Mouse (Mus musculus): Measurements from ENCODE around the gene Tbc1d10a. TPM values are rescaled to one million over a fixed set of nuclear protein-coding genes. Genes with fewer than 3 reads are reported as not detected.
A peak's percentile ranks its signal among the peaks of the same experiment; 100 is the strongest.
"Not testable (repeated sequence)": the region's sequence is repeated elsewhere in the genome, so short reads cannot be mapped to it uniquely, and the experiment has no call there.

Gene Tbc1d10a
- polyA plus RNA-seq, 1 experiment from 2014 or later: 42.3 TPM

DNA sequence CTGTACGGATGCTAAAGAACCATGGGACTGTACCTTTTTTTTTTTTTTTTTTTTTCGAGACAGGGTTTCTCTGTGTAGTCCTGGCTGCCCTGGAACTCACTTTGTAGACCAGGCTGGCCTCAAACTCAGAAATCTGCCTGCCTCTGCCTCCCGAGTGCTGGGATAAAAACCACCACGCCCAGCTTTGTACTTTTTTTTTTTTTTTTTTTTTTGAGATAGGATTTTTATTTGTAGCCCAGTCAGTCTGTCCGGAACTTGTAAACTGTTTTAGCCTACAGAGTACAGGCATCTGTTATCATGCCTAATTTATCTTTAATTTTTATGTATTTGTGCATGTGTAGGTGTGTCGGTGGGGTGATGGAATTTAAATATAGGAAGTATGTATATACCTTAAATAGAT, 1.1 kb upstream of the Tbc1d10a start:
- H3K4me1 ChIP-seq: peaks cover 30% of the 10 kb centered on the region
- peaks cover 27% of the 10 kb centered on the region for H3K36me3 ChIP-seq
- H3K9me3 ChIP-seq; H3K9ac ChIP-seq; H3K4me2 ChIP-seq (replicated peaks); H3K27me3 ChIP-seq; H3K4me3 ChIP-seq; H3K27ac ChIP-seq; ATAC-seq (ENCODE audit: low FRiP score, low read depth): not testable (repeated sequence)
- WGBS: 87% methylated on average over 6 of the region's 6 CpGs

DNA sequence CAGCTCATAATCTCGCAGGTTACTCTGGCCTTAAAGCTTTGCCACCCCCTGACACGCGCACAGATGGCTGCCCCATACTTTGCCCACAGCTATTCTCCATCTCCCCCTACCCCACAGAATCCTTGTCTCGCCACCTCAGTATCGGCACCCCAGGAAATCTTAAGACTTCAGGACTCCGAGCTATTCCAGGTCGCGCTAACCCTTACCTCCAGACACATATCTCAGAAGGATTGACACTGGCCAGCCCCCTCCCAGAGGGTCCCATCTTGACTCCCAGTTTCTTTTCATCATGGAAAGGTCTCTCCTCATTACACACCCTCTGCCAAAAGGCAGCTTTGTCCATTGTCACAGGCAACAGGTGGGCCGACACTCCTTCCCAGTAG, 720 bp downstream of the Tbc1d10a start:
- no peak for ATAC-seq (ENCODE audit: low FRiP score, low read depth)
- H3K4me1 ChIP-seq: peaks cover 47% of the 10 kb centered on the region
- peak overlapping the region; percentile 85 for H3K4me3 ChIP-seq
- H3K9me3 ChIP-seq: no peaks in the 10 kb centered on the region
- no peak overlapping the region for H3K27ac ChIP-seq
- peaks cover 9% of the 10 kb centered on the region for H3K36me3 ChIP-seq
- H3K4me2 ChIP-seq (replicated peaks): peak overlapping the region; percentile 91
- no peaks in the 10 kb centered on the region for H3K27me3 ChIP-seq
- 15% methylated on average over 9 of the region's 9 CpGs for WGBS
- peak overlapping the region; percentile 93 for H3K9ac ChIP-seq

DNA sequence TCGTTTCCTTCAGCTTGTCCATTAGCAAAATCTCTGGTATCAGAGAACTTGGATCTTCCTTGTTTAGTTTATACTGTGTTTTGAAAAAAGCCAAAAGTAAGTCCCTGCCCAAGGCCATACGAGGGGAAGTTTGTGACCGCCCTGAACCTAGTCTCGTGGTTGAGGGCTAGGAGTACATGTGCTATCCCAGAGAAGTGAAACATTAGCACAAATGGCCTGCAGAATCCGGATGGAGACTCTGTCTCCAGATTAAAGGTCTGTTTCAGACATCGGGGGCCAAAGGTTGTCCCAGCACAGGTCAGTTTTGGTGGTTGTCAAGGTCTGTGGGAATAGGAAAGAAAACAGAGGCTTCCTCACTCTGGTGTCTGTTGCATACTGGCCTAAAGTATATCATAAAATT, 2.6 kb downstream of the Tbc1d10a start:
- H3K4me2 ChIP-seq (replicated peaks): no peak overlapping the region
- ATAC-seq (ENCODE audit: low FRiP score, low read depth): no peak
- peaks cover 61% of the 10 kb centered on the region for H3K4me1 ChIP-seq
- no peaks in the 10 kb centered on the region for H3K9me3 ChIP-seq
- 85% methylated on average over 6 of the region's 6 CpGs for whole genome bisulfite sequencing
- no peak overlapping the region for H3K27ac ChIP-seq
- no peaks in the 10 kb centered on the region; the same call in 1 of the 2 replicates for H3K36me3 ChIP-seq
- no peak overlapping the region; the same call in 1 of the 2 replicates for H3K9ac ChIP-seq
- H3K4me3 ChIP-seq: no peak overlapping the region
- H3K27me3 ChIP-seq: no peaks in the 10 kb centered on the region

DNA sequence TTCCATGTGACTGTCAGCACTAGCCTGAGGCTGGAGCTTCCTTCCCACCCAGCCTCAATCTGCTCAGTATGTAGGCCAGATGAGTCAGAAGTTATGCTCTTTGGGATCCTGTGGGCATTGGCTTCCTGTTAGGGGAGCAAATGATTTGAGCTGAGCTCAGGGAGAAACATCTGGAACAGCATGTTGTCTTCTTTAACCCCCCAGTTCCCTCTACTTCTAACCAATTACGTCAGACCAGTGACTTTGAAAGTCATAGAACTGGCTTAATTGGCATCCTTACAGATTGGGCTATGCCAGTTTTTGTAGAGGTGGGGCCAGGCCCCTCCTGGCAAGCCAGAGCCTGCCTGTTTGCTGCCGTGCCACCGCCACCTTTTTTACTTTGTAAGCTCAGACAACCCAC, 4.1 kb downstream of the Tbc1d10a start:
- no peaks in the 10 kb centered on the region for H3K9me3 ChIP-seq
- no peak for ATAC-seq (ENCODE audit: low FRiP score, low read depth)
- H3K9ac ChIP-seq: no peak overlapping the region
- peaks cover 61% of the 10 kb centered on the region for H3K4me1 ChIP-seq
- H3K4me3 ChIP-seq: no peak overlapping the region
- H3K27me3 ChIP-seq: no peaks in the 10 kb centered on the region
- WGBS: 51% methylated on average over 3 of the region's 3 CpGs
- peak overlapping the region; percentile 87; the same call in 1 of the 2 replicates for H3K27ac ChIP-seq
- peak overlapping the region; percentile 27; the same call in 1 of the 2 replicates for H3K4me2 ChIP-seq (replicated peaks)
- no peaks in the 10 kb centered on the region; the same call in 1 of the 2 replicates for H3K36me3 ChIP-seq

DNA sequence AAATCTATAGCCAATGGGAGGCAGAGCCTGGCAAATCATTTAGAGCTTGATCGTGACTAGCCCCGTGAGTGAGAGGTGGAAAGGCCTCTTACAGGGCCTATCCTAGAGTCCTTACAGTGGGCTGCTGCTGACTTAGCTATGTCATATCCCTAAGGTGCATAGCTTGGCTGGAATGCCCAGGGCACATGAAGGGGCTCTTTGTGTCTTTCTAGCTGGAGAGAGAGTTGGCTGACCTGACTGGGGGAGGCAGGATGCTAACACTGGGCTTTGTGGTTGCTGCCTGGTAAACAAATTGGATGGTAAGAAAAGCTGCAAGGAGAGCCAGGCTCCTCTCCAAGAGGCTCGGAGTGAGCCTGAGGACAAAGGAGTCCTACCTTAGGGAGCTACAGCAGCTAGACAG, 6.2 kb downstream of the Tbc1d10a start:
- Histone ChIP-seq H3K27me3 (no peaks in the 10 kb centered on the region), H3K4me2 (replicated peaks) (peak overlapping the region; percentile 23), H3K9me3 (no peaks in the 10 kb centered on the region), H3K4me1 (peaks cover 63% of the 10 kb centered on the region), H3K27ac (peak overlapping the region; percentile 87), H3K9ac (no peak overlapping the region), H3K4me3 (no peak overlapping the region), H3K36me3 (no peaks in the 10 kb centered on the region; the same call in 1 of the 2 replicates)
- 56% methylated on average over 3 of the region's 3 CpGs for WGBS
- peak; percentile 50; the same call in 1 of the 2 replicates for ATAC-seq (ENCODE audit: low FRiP score, low read depth)

DNA sequence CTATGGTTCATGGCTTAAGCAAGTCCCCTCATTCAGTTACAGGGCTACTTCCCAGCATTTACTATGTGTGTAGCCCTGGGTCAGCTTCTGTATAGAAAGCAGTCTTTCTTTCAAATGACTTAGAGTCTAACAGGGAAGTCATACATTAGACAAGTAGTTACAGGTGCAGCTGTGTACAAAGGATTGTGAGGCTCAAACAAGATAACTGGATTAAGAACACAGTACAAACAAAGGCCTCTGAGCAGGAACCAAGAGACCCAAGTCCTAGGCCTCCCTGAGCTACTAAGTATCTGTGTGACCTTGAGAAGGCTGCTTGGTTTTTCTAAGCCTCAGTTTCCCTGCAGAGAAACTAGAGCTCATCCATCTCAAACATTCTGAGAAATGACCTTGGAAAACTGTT, 6.8 kb downstream of the Tbc1d10a start:
- Histone ChIP-seq H3K9ac (no peak overlapping the region), H3K4me2 (replicated peaks) (no peak overlapping the region), H3K27me3 (no peaks in the 10 kb centered on the region), H3K4me3 (no peak overlapping the region), H3K4me1 (peaks cover 56% of the 10 kb centered on the region), H3K36me3 (no peaks in the 10 kb centered on the region; the same call in 1 of the 2 replicates), H3K9me3 (no peaks in the 10 kb centered on the region), H3K27ac (peak overlapping the region; percentile 87; the same call in 1 of the 2 replicates)
- no peak for ATAC-seq (ENCODE audit: low FRiP score, low read depth)

DNA sequence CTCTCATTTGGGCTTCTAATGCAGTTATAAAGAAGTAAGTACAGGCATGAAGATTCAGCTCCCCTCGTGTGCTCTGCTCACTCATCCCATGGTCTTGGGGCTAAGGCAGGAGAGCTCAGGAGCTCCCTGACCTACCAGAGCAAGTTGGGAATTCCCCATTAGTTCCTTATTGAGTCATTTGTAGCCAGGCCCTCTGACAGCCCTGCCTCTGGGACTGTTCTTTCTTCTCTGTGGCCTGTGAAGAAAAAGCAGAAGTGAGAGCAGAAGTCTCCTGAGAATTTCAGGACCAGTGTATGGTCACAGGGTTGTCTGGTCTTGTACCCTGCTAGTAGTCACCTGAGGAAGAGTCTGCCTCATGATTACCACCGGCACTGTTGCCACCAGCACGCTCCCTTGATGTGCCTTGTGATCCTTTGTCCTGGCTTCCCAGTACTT, 9.0 kb downstream of the Tbc1d10a start:
- Histone ChIP-seq H3K4me3 (no peak overlapping the region), H3K4me1 (peaks cover 43% of the 10 kb centered on the region), H3K27me3 (no peaks in the 10 kb centered on the region), H3K9me3 (no peaks in the 10 kb centered on the region), H3K4me2 (replicated peaks) (no peak overlapping the region), H3K36me3 (no peaks in the 10 kb centered on the region; the same call in 1 of the 2 replicates), H3K27ac (no peak overlapping the region), H3K9ac (no peak overlapping the region)
- no peak for ATAC-seq (ENCODE audit: low FRiP score, low read depth)
- 81% methylated on average over 3 of the region's 3 CpGs for WGBS

DNA sequence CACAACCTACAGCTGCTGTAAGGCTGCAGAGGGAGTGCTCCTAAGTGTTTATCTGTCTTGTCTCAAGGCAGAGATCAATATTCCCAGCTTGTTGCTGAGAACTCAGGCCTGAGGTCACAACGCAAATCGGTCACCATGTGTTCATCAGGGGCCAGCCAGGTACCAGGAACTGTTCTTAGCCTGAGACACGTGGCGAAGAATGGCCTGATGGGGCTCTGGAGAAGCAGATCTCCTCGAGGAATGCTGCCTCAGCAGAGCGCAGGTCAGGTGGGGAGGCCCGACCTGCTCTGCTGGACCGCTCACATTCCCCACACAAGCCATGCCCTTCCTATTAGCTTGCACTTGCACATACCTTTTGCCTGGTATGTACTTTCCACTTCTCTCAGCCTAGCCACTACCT, 10.0 kb downstream of the Tbc1d10a start:
- 60% methylated on average over 8 of the region's 8 CpGs for WGBS
- ATAC-seq (ENCODE audit: low FRiP score, low read depth): no peak
- H3K9me3 ChIP-seq: no peaks in the 10 kb centered on the region
- no peak overlapping the region for H3K4me2 ChIP-seq (replicated peaks)
- no peaks in the 10 kb centered on the region; the same call in 1 of the 2 replicates for H3K36me3 ChIP-seq
- no peaks in the 10 kb centered on the region for H3K27me3 ChIP-seq
- peaks cover 34% of the 10 kb centered on the region for H3K4me1 ChIP-seq
- H3K27ac ChIP-seq: no peak overlapping the region
- H3K4me3 ChIP-seq: no peak overlapping the region
- H3K9ac ChIP-seq: no peak overlapping the region

DNA sequence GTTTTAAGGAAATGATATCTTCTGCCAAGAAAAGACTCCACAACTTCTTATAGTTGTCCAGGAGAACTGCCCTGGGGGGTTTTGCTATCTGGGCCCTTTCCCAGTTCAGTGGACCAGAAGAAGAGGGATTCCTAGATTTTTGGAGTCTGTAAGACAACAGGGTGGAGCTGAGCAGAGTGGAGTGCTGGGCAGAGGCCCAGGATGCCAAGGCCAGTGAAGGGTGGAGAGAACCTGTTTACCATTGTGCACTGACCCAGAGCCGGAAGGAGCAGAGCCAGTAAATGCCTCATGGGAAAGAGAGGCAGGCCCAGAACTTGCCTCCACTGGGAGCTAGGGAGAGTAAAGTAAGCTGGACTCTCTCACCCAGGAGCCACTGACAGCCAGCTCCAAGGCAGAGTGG, 11.1 kb downstream of the Tbc1d10a start:
- Histone ChIP-seq H3K9me3 (no peaks in the 10 kb centered on the region), H3K27ac (no peak overlapping the region), H3K36me3 (no peaks in the 10 kb centered on the region; the same call in 1 of the 2 replicates), H3K9ac (no peak overlapping the region), H3K4me1 (peaks cover 26% of the 10 kb centered on the region), H3K4me2 (replicated peaks) (no peak overlapping the region), H3K4me3 (no peak overlapping the region), H3K27me3 (no peaks in the 10 kb centered on the region)
- WGBS: 74% methylated on average over 1 of the region's 1 CpGs
- no peak for ATAC-seq (ENCODE audit: low FRiP score, low read depth)

DNA sequence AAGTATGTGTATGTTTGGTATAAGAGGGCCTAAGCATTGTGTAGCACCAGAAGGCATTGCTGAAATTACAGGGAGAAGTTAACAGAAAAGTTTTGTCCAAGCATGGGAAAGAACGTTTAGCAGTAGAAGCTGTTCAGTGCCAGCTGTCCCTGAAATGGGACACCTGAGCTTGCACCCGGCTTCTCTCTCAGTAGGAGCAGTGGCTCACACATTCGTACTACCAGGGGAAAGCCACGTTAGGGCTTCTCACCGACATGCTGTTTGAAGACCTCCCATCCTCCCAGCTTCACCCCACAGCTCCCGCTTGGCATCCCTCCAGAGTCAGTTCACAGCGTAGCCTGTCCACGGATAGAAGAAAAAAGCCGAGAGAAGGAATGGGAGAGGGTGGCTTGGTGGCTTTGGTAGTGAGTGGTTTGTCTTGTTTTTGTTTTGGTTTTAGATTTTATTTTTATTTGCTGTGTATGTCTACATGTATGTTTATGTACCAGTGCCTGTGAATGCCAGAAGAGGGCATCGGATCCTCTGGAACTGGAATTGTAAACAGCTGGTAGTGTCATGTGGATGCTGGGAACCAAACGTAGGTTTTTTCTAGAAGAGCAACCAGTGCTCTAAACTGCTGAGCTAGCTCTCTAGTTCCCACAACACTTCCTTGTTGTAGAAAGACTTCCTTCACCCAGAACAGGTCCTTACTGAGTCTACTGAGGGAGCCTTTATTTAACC, 15.6 kb downstream of the Tbc1d10a start:
- peaks cover 11% of the 10 kb centered on the region; the same call in 1 of the 2 replicates for H3K4me1 ChIP-seq
- no peak for ATAC-seq (ENCODE audit: low FRiP score, low read depth)

DNA sequence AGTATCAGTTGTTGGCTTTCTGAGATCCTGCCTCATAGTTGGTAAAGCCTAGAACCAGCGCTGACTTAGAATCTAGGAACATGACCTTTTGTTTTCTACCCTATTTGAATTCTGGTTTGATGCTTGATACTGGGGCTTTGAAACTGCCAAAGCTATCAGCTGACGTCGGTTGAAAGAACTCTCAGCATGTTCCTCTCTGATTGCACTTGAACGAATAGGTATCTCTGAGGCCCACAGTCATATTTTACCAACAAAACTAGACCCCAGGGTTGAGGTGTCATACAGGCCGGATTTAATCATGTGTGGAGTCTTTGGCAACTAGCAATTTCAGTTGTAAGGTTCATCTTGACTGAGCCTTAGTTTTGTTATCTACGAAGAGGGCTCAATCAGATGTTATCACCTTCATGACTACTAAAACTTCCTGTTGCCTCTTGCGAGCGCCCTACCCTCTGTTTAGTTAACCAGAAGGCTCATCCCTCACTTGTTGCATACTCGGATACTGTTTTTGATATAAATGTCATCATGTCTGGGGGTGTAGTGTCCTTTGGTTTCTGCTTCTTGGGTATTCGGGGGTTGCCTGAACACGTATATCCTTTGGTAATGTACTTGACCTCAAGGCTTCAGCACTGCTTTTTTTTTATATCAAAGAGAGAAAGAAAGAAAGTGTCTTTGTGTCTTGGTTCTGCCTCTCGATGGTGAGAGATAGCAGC, 16.6 kb downstream of the Tbc1d10a start:
- H3K27me3 ChIP-seq: no peaks in the 10 kb centered on the region
- ATAC-seq (ENCODE audit: low FRiP score, low read depth): no peak
- no peaks in the 10 kb centered on the region for H3K9me3 ChIP-seq
- H3K4me3 ChIP-seq: no peak overlapping the region
- H3K4me1 ChIP-seq: peaks cover 11% of the 10 kb centered on the region; the same call in 1 of the 2 replicates
- no peak overlapping the region for H3K4me2 ChIP-seq (replicated peaks)
- H3K9ac ChIP-seq: no peak overlapping the region
- peaks cover 28% of the 10 kb centered on the region for H3K36me3 ChIP-seq
- 83% methylated on average over 12 of the region's 12 CpGs for WGBS
- H3K27ac ChIP-seq: no peak overlapping the region

More for the DNA sequence above, 15.6 kb downstream of the Tbc1d10a start:
- Histone ChIP-seq H3K27ac (no peak overlapping the region), H3K9me3 (no peaks in the 10 kb centered on the region), H3K4me3 (no peak overlapping the region), H3K4me2 (replicated peaks) (no peak overlapping the region), H3K9ac (no peak overlapping the region), H3K27me3 (no peaks in the 10 kb centered on the region), H3K36me3 (peaks cover 17% of the 10 kb centered on the region)
- 71% methylated on average over 11 of the region's 11 CpGs for WGBS

DNA sequence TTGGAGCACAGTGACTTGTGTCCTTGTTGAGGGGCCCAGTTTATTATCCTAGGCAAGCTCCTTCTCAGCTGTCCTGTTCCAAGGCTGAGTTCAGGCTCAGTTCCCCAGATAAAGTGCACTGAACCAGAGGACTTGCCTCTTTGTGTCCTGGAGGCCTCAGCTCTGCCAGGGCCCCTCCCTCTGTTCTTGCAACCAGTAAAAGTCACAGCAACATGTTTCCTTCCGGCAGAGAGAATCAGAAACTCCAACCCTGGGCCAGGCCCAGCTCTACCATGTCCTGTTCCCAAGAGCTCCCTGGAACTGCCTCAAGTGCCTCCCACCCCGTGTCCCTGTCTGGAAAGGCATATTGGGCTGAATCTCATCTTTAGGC, 17.1 kb downstream of the Tbc1d10a start:
- H3K9me3 ChIP-seq: no peaks in the 10 kb centered on the region
- H3K9ac ChIP-seq: no peak overlapping the region
- 57% methylated on average over 2 of the region's 2 CpGs for WGBS
- ATAC-seq (ENCODE audit: low FRiP score, low read depth): no peak
- H3K27ac ChIP-seq: no peak overlapping the region
- no peaks in the 10 kb centered on the region for H3K27me3 ChIP-seq
- H3K4me3 ChIP-seq: no peak overlapping the region
- no peak overlapping the region for H3K4me2 ChIP-seq (replicated peaks)
- peaks cover 33% of the 10 kb centered on the region for H3K36me3 ChIP-seq
- H3K4me1 ChIP-seq: peaks cover 11% of the 10 kb centered on the region; the same call in 1 of the 2 replicates

Data from limb, embryonic 13.5 days (tissue).